Mouse (Mus musculus) cerebellum, adult 2 months (tissue): ENCODE results near the gene BC049715. TPM values are rescaled to one million over a fixed set of nuclear protein-coding genes. Genes with fewer than 3 reads are reported as not detected.

Source experiments
- DNase-seq, 2 experiments: peaks; one replicate each; pipeline ENCODE4 v3.0.0; 2021
- H3K27ac ChIP-seq: fragments of 200-500 bp; 2 replicates; pipeline ENCODE4 v1.5.1; 2012; ENCODE audit warnings: low read length, control low read depth, inconsistent platforms; ENCODE audit not compliant: insufficient read depth
- H3K27me3 ChIP-seq: fragments of 200-500 bp; 2 replicates; pipeline ENCODE4 v1.6.1; 2012; ENCODE audit warnings: inconsistent platforms, mild to moderate bottlenecking, low read length, moderate library complexity; ENCODE audit not compliant: control insufficient read depth, insufficient read depth
- H3K4me1 ChIP-seq: fragments of 200-500 bp; 2 replicates; pipeline ENCODE4 v1.6.1; 2011; ENCODE audit warnings: low read length; ENCODE audit not compliant: control insufficient read depth, insufficient read depth
- H3K4me3 ChIP-seq: fragments of 200-500 bp; replicated peaks from 2 replicates; pipeline ENCODE3; 2011; ENCODE audit warnings: mild to moderate bottlenecking, low read depth, low read length, control low read depth; ENCODE audit not compliant: insufficient read depth
- CTCF ChIP-seq: fragments of 200-500 bp; IDR thresholded peaks from 2 replicates; pipeline ENCODE4 v1.5.1; 2011; ENCODE audit warnings: low read depth, mild to moderate bottlenecking, control low read depth, low read length, moderate library complexity, borderline replicate concordance; ENCODE audit not compliant: insufficient read depth
- POLR2A ChIP-seq: fragments of 200-500 bp; IDR thresholded peaks from 2 replicates; pipeline ENCODE4 v1.6.1; 2011; ENCODE audit warnings: low read length, control low read depth, borderline replicate concordance; ENCODE audit not compliant: insufficient read depth
- WGBS: fragments of 180-500 bp; shearing (Covaris S2); methylation state at CpG from one replicate; pipeline ENCODE4 v1.1.7; 2018; 5-methylcytosine and 5-hydroxymethylcytosine counted together
- polyA plus RNA-seq: library from polyadenylated mRNA; depleted of rRNA; stranded (reverse); fragments of >200 nt; gene quantifications from 2 replicates; pipeline ENCODE4 v1.2.3, GENCODE M21; 2012; rRNA removed

The BC049715 gene
- polyA plus RNA-seq, 1 experiment = 0.38 TPM

GRCm38 (mm10) chr6:136887854-136888253, 60.4 kb downstream of the BC049715 start:
- no peaks in the 10 kb centered on the region for H3K4me1 ChIP-seq
- H3K4me3 ChIP-seq = no peak overlapping the region
- no peak for TF ChIP-seq POLR2A
- TF ChIP-seq CTCF = no peak
- 38% methylated on average over 9 of the region's 9 CpGs for WGBS
- DNase-seq = no peak
- H3K27me3 ChIP-seq = no peaks in the 10 kb centered on the region
- H3K27ac ChIP-seq = no peak overlapping the region

GRCm38 (mm10) chr6:136889067-136889466, 61.6 kb downstream of the BC049715 start:
- WGBS = 71% methylated on average over 6 of the region's 6 CpGs
- TF ChIP-seq CTCF (no peak), POLR2A (no peak)
- Histone ChIP-seq H3K4me3 (no peak overlapping the region), H3K27ac (no peak overlapping the region), H3K27me3 (no peaks in the 10 kb centered on the region), H3K4me1 (no peaks in the 10 kb centered on the region)
- DNase-seq = no peak

GRCm38 (mm10) chr6:136889554-136889953, 62.1 kb downstream of the BC049715 start:
- Histone ChIP-seq H3K27me3 (no peaks in the 10 kb centered on the region), H3K27ac (no peak overlapping the region), H3K4me3 (no peak overlapping the region), H3K4me1 (no peaks in the 10 kb centered on the region)
- no peak for TF ChIP-seq CTCF
- TF ChIP-seq POLR2A = no peak
- 94% methylated on average over 6 of the region's 6 CpGs for WGBS
- DNase-seq = no peak

Other genes starting within 250 kb of the BC049715 start
- gene Plbd1, start 165.7 kb upstream of the BC049715 start, polyA plus RNA-seq = 0.11 and 0.15 TPM in 2 replicates
- 0.10 TPM in 2 replicates for gene Gucy2c, start 45.9 kb upstream of the BC049715 start, polyA plus RNA-seq
- 0.62 and 1.0 TPM in 2 replicates for gene Hist4h4, start 23.2 kb upstream of the BC049715 start, polyA plus RNA-seq
- gene H2afj, start 19.4 kb upstream of the BC049715 start, polyA plus RNA-seq = 74.1 and 88.9 TPM in 2 replicates
- 57.0 and 68.4 TPM in 2 replicates for gene Wbp11, start 607 bp downstream of the BC049715 start, polyA plus RNA-seq
- 7.8 and 8.8 TPM in 2 replicates for gene Smco3, start 7.8 kb downstream of the BC049715 start, polyA plus RNA-seq
- 0.16 and 0.29 TPM in 2 replicates for gene Art4, start 30.1 kb downstream of the BC049715 start, polyA plus RNA-seq
- gene Mgp, start 48.2 kb downstream of the BC049715 start, polyA plus RNA-seq = 93.7 and 131 TPM in 2 replicates
- gene Erp27, start 94.6 kb downstream of the BC049715 start, polyA plus RNA-seq = 0.22 and 0.31 TPM in 2 replicates
- 0.11 and 0.38 TPM in 2 replicates for gene Pde6h, start 96.2 kb downstream of the BC049715 start, polyA plus RNA-seq
- gene Arhgdib, start 114.3 kb downstream of the BC049715 start, polyA plus RNA-seq = 10.1 and 10.5 TPM in 2 replicates